52 mouse cellular contexts compared by ENCODE assay signal in the genomic region with DNA sequence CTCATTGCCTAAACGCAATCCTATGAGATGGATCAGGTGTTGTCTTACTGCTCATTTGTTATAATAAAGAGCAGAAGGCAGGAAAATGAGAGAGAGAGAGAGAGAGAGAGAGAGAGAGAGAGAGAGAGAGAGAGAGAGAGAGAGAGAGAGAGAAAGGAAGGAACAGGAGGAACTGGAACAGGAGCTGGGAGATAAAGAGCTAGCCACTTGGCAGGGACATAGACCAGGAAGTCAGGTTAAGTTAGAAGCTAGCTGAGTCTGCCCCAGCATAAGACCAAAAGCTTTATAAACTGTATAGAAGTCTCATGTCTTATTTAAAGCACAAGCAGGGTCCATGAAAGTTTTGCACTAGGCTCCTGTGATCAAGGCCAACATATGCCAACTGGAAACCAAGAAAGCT. TPM values are rescaled to one million over a fixed set of nuclear protein-coding genes. Genes with fewer than 3 reads are reported as not detected.
"Had no signal": no experiment of that assay in that cellular context is flagged by ENCODE, and none has a peak within 500 bp of the region (broad histone marks: within the 10 kb centered on the region; RNA-seq: fewer than 3 reads in every experiment).

No protein-coding gene starts in this region.

- H3K4me1 ChIP-seq: heart, embryonic 10.5 days; heart, embryonic 12.5 days; heart, embryonic 13.5 days; heart, embryonic 15.5 days; hindbrain, embryonic 10.5 days; hindbrain, embryonic 12.5 days; hindbrain, embryonic 13.5 days; hindbrain, embryonic 15.5 days; intestine, embryonic 15.5 days; kidney, embryonic 15.5 days had no signal

- ATAC-seq: hindbrain, embryonic 16.5 days; hindbrain, postnatal 0 days; inflammation-experienced regulatory T-cells, adult 6 months; intestine, embryonic 15.5 days; intestine, embryonic 16.5 days; intestine, postnatal 0 days had no signal

- H3K4me2 ChIP-seq: heart, embryonic 11.5 days; heart, embryonic 12.5 days; heart, embryonic 13.5 days; heart, embryonic 15.5 days; hindbrain, embryonic 12.5 days; hindbrain, embryonic 13.5 days; hindbrain, embryonic 14.5 days; hindbrain, embryonic 15.5 days; intestine, embryonic 15.5 days; kidney, embryonic 15.5 days had no signal

- H3K9me3 ChIP-seq: heart, embryonic 10.5 days; heart, embryonic 12.5 days; heart, embryonic 13.5 days; heart, embryonic 15.5 days; hindbrain, embryonic 10.5 days; hindbrain, embryonic 12.5 days; hindbrain, embryonic 13.5 days; hindbrain, embryonic 15.5 days; intestine, embryonic 15.5 days; kidney, embryonic 15.5 days had no signal

- H3K36me3 ChIP-seq: heart, embryonic 10.5 days; heart, embryonic 12.5 days; heart, embryonic 13.5 days; heart, embryonic 15.5 days; hindbrain, embryonic 10.5 days; hindbrain, embryonic 12.5 days; hindbrain, embryonic 13.5 days; hindbrain, embryonic 15.5 days; intestine, embryonic 15.5 days; kidney, embryonic 15.5 days had no signal

- DNase-seq: heart, postnatal 10 days; heart, postnatal 14 days; heart, postnatal 36 days; heart, postnatal 4 days; kidney, adult 11 months; kidney, adult 18-20 months; kidney, adult 2 months; kidney, adult 8-10 months; kidney, adult 9 months; kidney, postnatal 10 days; kidney, postnatal 14 days; kidney, postnatal 25 days; kidney, postnatal 36 days; kidney, postnatal 4 days; layer of hippocampus, adult 9-11 months; layer of hippocampus, postnatal 36 days had no signal

- H3K9ac ChIP-seq: heart, embryonic 12.5 days; heart, embryonic 13.5 days; heart, embryonic 15.5 days; hindbrain, embryonic 12.5 days; hindbrain, embryonic 13.5 days; hindbrain, embryonic 14.5 days; hindbrain, embryonic 15.5 days; intestine, embryonic 15.5 days; kidney, embryonic 15.5 days had no signal

- H3K27ac ChIP-seq: heart, embryonic 10.5 days; heart, embryonic 13.5 days; heart, embryonic 15.5 days; hindbrain, embryonic 10.5 days; hindbrain, embryonic 12.5 days; hindbrain, embryonic 13.5 days; hindbrain, embryonic 14.5 days; hindbrain, embryonic 15.5 days; hindbrain, postnatal 0 days; intestine, embryonic 15.5 days; kidney, embryonic 15.5 days; kidney, postnatal 0 days; layer of hippocampus, adult 2 months; left cerebral cortex, adult 2 months had no signal

- H3K27me3 ChIP-seq: heart, embryonic 12.5 days; heart, embryonic 13.5 days; heart, embryonic 15.5 days; hindbrain, embryonic 12.5 days; hindbrain, embryonic 13.5 days; hindbrain, embryonic 15.5 days; intestine, embryonic 15.5 days; kidney, embryonic 15.5 days had no signal

- H3K4me3 ChIP-seq: heart, embryonic 10.5 days; heart, embryonic 12.5 days; heart, embryonic 13.5 days; heart, embryonic 15.5 days; hindbrain, embryonic 10.5 days; hindbrain, embryonic 12.5 days; hindbrain, embryonic 13.5 days; hindbrain, embryonic 15.5 days; intestine, embryonic 15.5 days; kidney, embryonic 15.5 days; layer of hippocampus, adult 2 months; left cerebral cortex, adult 2 months had no signal

RNA-seq across cellular contexts. Expression of gene Spata31d1c, which starts 24.9 kb away (rescaled TPM):
- total RNA-seq: heart, postnatal 10 days; heart, postnatal 14 days; heart, postnatal 25 days; heart, postnatal 36 days; heart, postnatal 4 days; hematopoietic stem cell, adult 5-6 weeks; hindbrain, postnatal 0 days; layer of hippocampus, adult 18-20 months; layer of hippocampus, adult 2 months; layer of hippocampus, adult 8-10 months; layer of hippocampus, postnatal 10 days; layer of hippocampus, postnatal 14 days; layer of hippocampus, postnatal 25 days; layer of hippocampus, postnatal 36 days; left cerebral cortex, adult 18-20 months; left cerebral cortex, adult 2 months had no signal
- polyA plus RNA-seq: heart, embryonic 10.5 days; heart, embryonic 11.5 days; heart, embryonic 12.5 days; heart, embryonic 13.5 days; heart, embryonic 14.5 days; heart, embryonic 15.5 days; heart, embryonic 16.5 days; heart, postnatal 0 days; hindbrain, embryonic 10.5 days; hindbrain, embryonic 11.5 days; hindbrain, embryonic 12.5 days; hindbrain, embryonic 13.5 days; hindbrain, embryonic 14.5 days; hindbrain, embryonic 15.5 days; hindbrain, embryonic 16.5 days; hindbrain, postnatal 0 days; inflammation-experienced regulatory T-cells, adult 6 months; intestine, embryonic 14.5 days; intestine, embryonic 15.5 days; intestine, embryonic 16.5 days; intestine, postnatal 0 days; kidney, adult 2 months; kidney, embryonic 14.5 days; kidney, embryonic 15.5 days; kidney, embryonic 16.5 days; kidney, postnatal 0 days; large intestine, adult 2 months had no signal

RNA-seq across cellular contexts. Expression of gene Prss47, which starts 44.6 kb away (rescaled TPM):
- total RNA-seq: heart, postnatal 10 days; heart, postnatal 14 days; heart, postnatal 25 days; heart, postnatal 36 days; heart, postnatal 4 days; hematopoietic stem cell, adult 5-6 weeks; hindbrain, postnatal 0 days; layer of hippocampus, adult 18-20 months; layer of hippocampus, adult 2 months; layer of hippocampus, adult 8-10 months; layer of hippocampus, postnatal 10 days; layer of hippocampus, postnatal 14 days; layer of hippocampus, postnatal 25 days; layer of hippocampus, postnatal 36 days; left cerebral cortex, adult 18-20 months; left cerebral cortex, adult 2 months had no signal
- polyA plus RNA-seq: heart, embryonic 10.5 days; heart, embryonic 11.5 days; heart, embryonic 12.5 days; heart, embryonic 13.5 days; heart, embryonic 14.5 days; heart, embryonic 15.5 days; heart, embryonic 16.5 days; heart, postnatal 0 days; hindbrain, embryonic 10.5 days; hindbrain, embryonic 11.5 days; hindbrain, embryonic 12.5 days; hindbrain, embryonic 13.5 days; hindbrain, embryonic 14.5 days; hindbrain, embryonic 15.5 days; hindbrain, embryonic 16.5 days; hindbrain, postnatal 0 days; inflammation-experienced regulatory T-cells, adult 6 months; intestine, embryonic 14.5 days; intestine, embryonic 15.5 days; intestine, embryonic 16.5 days; intestine, postnatal 0 days; kidney, adult 2 months; kidney, embryonic 14.5 days; kidney, embryonic 15.5 days; kidney, embryonic 16.5 days; kidney, postnatal 0 days; large intestine, adult 2 months had no signal
